Mouse (Mus musculus) mature B cell (primary cell): ENCODE results near the gene Prl3d2.
"Not testable (repeated sequence)": the region's sequence is repeated elsewhere in the genome, so short reads cannot be mapped to it uniquely, and the experiment has no call there.

Experiments
- in situ Hi-C: fragments of 300-500 bp; cut with MboI; formaldehyde crosslinking; loops from 2 replicates; pipeline ENCODE4 v1.14.3; 2019

Gene Prl3d2

DNA sequence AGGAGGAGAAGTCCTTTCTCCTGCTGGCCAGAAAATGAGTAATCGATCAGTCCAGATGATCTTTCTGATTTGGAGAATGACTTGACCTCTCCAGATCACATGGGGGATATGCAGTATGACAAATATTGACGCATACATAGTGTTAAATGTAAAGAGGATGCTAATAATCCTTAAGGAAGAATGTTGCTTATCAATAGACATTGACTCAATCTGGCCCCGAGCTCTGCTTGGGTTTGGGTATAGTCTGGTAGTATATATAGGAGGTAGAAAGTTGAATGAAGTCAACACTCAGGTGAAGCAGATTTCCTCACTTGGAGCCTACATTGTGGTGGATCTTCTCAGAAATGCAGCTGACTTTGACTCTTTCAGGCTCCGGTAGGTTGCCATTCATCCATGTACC lies at the start of gene Prl3d2:
Gene Prl3d2, plus strand, starts transcription at position 301 of the 400 bp plus-strand sequence.
- in situ Hi-C loops = not testable (repeated sequence)

DNA sequence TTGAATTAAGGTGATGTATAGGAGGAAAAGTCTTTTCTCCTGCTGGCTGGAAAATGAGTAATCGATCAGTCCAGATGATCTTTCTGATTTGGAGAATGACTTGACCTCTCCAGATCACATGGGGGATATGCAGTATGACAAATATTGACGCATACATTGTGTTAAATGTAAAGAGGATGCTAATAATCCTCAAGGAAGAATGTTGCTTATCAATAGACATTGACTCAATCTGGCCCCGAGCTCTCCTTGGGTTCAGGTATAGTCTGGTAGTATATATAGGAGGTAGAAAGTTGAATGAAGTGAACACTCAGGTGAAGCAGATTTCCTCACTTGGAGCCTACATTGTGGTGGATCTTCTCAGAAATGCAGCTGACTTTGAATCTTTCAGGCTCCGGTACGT lies 27.6 kb upstream of the Prl3d2 start, which contains the start of gene Prl3d1:
Gene Prl3d1, plus strand, starts transcription at position 301 of the 400 bp plus-strand sequence.
- in situ Hi-C loops = not testable (repeated sequence)

GRCm38 (mm10) chr13:27148264-27148663 lies 26.8 kb downstream of the Prl3d2 start:
- in situ Hi-C loops = no loop called here

DNA sequence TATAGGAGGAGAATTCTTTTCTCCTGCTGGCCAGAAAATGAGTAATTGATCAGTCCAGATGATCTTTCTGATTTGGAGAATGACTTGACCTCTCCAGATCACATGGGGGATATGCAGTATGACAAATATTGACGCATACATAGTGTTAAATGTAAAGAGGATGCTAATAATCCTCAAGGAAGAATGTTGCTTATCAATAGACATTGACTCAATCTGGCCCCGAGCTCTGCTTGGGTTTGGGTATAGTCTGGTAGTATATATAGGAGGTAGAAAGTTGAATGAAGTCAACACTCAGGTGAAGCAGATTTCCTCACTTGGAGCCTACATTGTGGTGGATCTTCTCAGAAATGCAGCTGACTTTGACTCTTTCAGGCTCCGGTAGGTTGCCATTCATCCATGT lies 35.0 kb downstream of the Prl3d2 start, which contains the start of gene Prl3d3:
Gene Prl3d3, plus strand, starts transcription at position 301 of the 400 bp plus-strand sequence.
- in situ Hi-C loops = not testable (repeated sequence)
